Mouse (Mus musculus) heart, embryonic 11.5 days (tissue): ENCODE results near the gene Bcl11b. TPM values are rescaled to one million over a fixed set of nuclear protein-coding genes. Genes with fewer than 3 reads are reported as not detected.

Experiments
- ATAC-seq: fragments of 200-750 bp; cut with Nextera tagmentation; replicated peaks from 2 replicates; pipeline ENCODE4 v1.8.0; 2017; ENCODE audit warnings: moderate library complexity; ENCODE audit not compliant: insufficient number of reproducible peaks, low FRiP score, low TSS enrichment
- H3K27ac ChIP-seq: fragments of 300-500 bp; sonication (generic); 2 replicates; pipeline ENCODE4 v1.5.1; 2014; ENCODE audit warnings: mild to moderate bottlenecking, low read depth, low read length
- H3K27me3 ChIP-seq: fragments of 300-500 bp; sonication (generic); 2 replicates; pipeline ENCODE4 v1.6.1; 2014; ENCODE audit warnings: mild to moderate bottlenecking, low read length, mixed read lengths; ENCODE audit not compliant: control insufficient read depth, insufficient read depth
- H3K36me3 ChIP-seq: fragments of 300-500 bp; sonication (generic); 2 replicates; pipeline ENCODE4 v1.6.1; 2014; ENCODE audit warnings: mild to moderate bottlenecking, low read length, moderate library complexity, mixed read lengths; ENCODE audit not compliant: control insufficient read depth, insufficient read depth
- H3K4me1 ChIP-seq: fragments of 300-500 bp; sonication (generic); 2 replicates; pipeline ENCODE4 v1.6.1; 2014; ENCODE audit warnings: low read length; ENCODE audit not compliant: control insufficient read depth, insufficient read depth
- H3K4me2 ChIP-seq: fragments of 300-500 bp; sonication (generic); 2 replicates; pipeline ENCODE4 v1.6.1; 2014; ENCODE audit warnings: mild to moderate bottlenecking, moderate library complexity
- H3K4me3 ChIP-seq: fragments of 300-500 bp; sonication (generic); 2 replicates; pipeline ENCODE4 v1.5.1; 2014; ENCODE audit warnings: low read depth, low read length
- H3K9ac ChIP-seq: fragments of 300-500 bp; sonication (generic); 2 replicates; pipeline ENCODE4 v1.6.1; 2014; ENCODE audit warnings: mild to moderate bottlenecking, low read depth, low read length, moderate library complexity
- H3K9me3 ChIP-seq: fragments of 300-500 bp; sonication (generic); replicated peaks from 2 replicates; pipeline ENCODE4 v1.6.1; 2016; ENCODE audit warnings: low read length; ENCODE audit not compliant: control insufficient read depth
- WGBS: fragments of 180-500 bp; shearing (Covaris S2); extraction: QIAGEN DNeasy Blood & Tissue Kit; methylation state at CpG from one replicate; pipeline ENCODE4 v1.1.7; 2014; ENCODE audit not compliant: insufficient replicate concordance; 5-methylcytosine and 5-hydroxymethylcytosine counted together
- polyA plus RNA-seq: library from polyadenylated mRNA; unstranded; fragments of >200 nt; fragmentation: Nextera tagmentation; extraction: Ambion mirVana; gene quantifications from 2 replicates; pipeline ENCODE4 v1.2.1, GENCODE M21; 2014

Bcl11b gene
- polyA plus RNA-seq, 1 experiment from 2014 or later, result 1.7 TPM

DNA sequence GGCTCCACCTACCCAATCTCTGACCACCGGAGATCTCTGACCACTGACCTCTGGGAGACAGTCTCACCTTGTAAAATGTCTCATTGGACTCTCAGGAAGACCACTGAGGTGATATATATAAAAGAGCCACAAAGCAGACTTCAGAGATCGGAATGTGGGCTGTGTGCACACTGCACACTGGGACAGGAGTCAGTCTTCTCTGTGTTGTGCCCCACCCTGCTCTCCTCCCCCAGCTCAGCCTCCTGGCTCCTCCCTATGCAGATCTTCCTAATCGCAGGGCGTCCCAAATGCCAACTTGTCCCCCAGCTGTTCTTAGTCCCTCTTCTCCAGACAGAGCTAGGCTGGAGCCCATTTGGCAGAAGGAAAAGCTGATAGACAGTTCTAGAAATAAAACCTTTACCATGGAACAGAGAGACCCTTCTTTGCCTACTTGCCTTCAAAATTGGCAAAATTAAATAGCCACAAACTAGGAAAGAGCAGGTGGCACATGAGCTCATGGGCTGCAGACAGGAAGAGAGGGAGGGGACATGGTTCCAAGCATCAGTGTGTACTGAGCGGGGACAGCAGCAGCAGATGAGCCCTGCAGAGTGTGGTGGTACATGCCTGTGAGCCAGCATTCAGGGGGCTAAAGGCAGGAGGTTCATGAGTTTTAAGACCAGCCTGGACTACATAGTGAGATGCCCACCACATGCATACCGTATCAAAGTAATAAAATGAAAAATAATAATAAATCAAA, 118.9 kb downstream of the Bcl11b start:
- Histone ChIP-seq H3K27me3 (no peaks in the 10 kb centered on the region), H3K9ac (no peak overlapping the region), H3K36me3 (no peaks in the 10 kb centered on the region), H3K4me1 (peaks cover 8% of the 10 kb centered on the region; the same call in 1 of the 2 replicates), H3K4me2 (no peak overlapping the region), H3K9me3 (no peaks in the 10 kb centered on the region), H3K4me3 (no peak overlapping the region), H3K27ac (no peak overlapping the region)
- WGBS, result 43% methylated on average over 6 of the region's 6 CpGs
- ATAC-seq, result no peak

DNA sequence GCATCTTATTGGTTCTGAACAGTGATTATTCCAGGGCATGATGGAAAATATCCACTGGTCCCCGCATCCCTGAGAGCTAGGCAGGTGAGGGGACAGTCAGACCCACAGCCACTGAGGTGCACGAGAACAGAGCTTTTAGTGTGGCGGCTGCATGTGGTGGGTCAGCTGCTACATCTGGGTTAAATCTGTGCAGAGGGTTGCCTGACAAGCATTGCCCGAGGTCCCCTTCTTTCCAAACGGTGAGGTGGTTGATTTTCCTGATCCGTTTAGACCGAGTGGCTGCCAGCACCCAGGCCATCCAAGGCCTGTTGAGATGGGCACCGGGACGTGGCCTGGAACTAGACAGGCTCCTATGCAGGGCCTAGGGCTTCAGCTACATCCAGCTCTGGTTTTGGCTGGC, 121.7 kb downstream of the Bcl11b start:
- Histone ChIP-seq H3K9me3 (no peaks in the 10 kb centered on the region), H3K27ac (no peak overlapping the region), H3K4me3 (no peak overlapping the region), H3K9ac (no peak overlapping the region), H3K36me3 (no peaks in the 10 kb centered on the region), H3K4me1 (peaks cover 5% of the 10 kb centered on the region; the same call in 1 of the 2 replicates), H3K4me2 (no peak overlapping the region), H3K27me3 (no peaks in the 10 kb centered on the region)
- ATAC-seq, result no peak
- WGBS, result 71% methylated on average over 9 of the region's 9 CpGs

DNA sequence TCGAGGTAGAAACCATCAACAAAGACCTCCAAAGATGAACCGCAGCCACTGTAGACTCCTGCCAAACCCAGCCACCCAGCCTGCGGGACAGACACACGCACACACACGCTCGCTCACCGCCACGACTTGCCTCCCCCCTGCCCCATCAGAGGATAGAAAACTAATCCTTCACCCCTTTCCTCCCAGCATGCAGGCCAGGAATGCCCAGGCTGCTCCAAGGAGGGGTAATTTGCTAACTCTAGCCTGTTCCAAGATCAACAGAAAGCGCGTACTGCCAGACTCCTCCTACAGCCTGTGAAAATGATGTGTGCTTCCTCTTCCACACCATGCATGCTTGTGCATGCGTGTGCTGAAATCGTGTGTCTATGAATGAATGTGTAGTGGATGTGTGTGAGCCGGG, 122.7 kb downstream of the Bcl11b start:
- no peak for ATAC-seq
- Histone ChIP-seq H3K4me3 (no peak overlapping the region), H3K27me3 (no peaks in the 10 kb centered on the region), H3K9me3 (no peaks in the 10 kb centered on the region), H3K9ac (no peak overlapping the region), H3K4me2 (no peak overlapping the region), H3K4me1 (peaks cover 5% of the 10 kb centered on the region; the same call in 1 of the 2 replicates), H3K36me3 (no peaks in the 10 kb centered on the region), H3K27ac (no peak overlapping the region)
- 81% methylated on average over 13 of the region's 13 CpGs for WGBS

DNA sequence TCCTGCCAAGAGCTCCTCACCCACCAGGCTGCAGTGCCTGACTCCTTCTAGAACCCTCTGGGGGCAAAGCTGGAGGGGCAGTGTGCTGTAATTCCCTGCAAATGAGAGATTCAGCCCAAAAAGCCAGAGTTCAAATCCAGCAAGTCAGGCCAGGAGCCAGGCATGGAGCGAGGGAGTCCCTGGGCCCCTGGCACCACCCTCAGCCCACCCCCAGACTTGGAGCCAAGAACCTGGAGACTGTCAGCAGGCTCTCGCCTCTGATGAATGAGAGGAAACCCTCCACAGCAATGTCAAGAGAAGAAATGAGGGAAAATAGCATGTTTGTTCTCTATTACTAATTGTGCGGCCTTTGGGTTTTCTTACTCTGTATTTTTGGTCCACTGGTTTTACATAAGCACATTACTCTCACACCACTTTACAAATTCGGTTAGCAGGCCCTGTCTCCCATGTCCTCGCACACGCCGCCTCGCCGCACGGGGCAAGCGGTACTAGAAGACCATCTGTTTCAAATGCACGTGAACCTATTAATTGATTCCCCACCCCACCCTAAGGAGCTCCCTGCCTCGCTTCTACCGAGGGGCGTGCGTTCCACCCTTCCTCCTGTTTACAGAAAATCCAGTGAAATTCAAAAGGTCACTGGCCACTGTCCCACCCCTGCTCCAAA, 124.2 kb downstream of the Bcl11b start:
- Histone ChIP-seq H3K4me3 (no peak overlapping the region), H3K27ac (no peak overlapping the region), H3K36me3 (no peaks in the 10 kb centered on the region), H3K4me2 (no peak overlapping the region), H3K9me3 (no peaks in the 10 kb centered on the region), H3K27me3 (no peaks in the 10 kb centered on the region), H3K4me1 (peaks cover 3% of the 10 kb centered on the region; the same call in 1 of the 2 replicates), H3K9ac (no peak overlapping the region)
- WGBS, result 89% methylated on average over 16 of the region's 16 CpGs
- ATAC-seq, result no peak

DNA sequence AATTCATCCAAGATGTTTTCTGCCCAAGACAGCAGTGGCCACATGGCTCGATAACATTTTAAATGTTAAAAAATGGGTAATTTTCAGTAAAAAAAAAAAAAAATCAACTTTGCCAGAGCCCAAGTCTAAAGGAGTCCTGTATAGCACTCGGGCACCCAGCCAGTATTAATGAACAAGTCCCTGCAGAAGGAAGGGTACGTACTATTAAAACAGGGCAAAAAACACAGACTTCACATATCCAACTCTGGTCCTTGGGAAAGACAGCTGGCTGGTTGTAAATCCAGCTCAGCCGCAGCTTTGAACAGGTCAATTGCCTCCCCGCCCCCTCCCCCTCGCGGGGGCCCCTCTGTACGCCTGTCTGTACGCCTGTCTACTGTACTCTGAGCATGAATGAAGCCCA, 127.2 kb downstream of the Bcl11b start:
- no peak overlapping the region for H3K4me2 ChIP-seq
- H3K9ac ChIP-seq, result no peak overlapping the region
- no peaks in the 10 kb centered on the region for H3K36me3 ChIP-seq
- H3K27ac ChIP-seq, result no peak overlapping the region
- H3K4me1 ChIP-seq, result no peaks in the 10 kb centered on the region
- ATAC-seq, result no peak
- H3K4me3 ChIP-seq, result no peak overlapping the region
- 86% methylated on average over 9 of the region's 9 CpGs for WGBS
- 0 out of 2 replicates have a peak, but pooled peaks cover 2% of the 10 kb centered on the region for H3K9me3 ChIP-seq
- no peaks in the 10 kb centered on the region for H3K27me3 ChIP-seq

DNA sequence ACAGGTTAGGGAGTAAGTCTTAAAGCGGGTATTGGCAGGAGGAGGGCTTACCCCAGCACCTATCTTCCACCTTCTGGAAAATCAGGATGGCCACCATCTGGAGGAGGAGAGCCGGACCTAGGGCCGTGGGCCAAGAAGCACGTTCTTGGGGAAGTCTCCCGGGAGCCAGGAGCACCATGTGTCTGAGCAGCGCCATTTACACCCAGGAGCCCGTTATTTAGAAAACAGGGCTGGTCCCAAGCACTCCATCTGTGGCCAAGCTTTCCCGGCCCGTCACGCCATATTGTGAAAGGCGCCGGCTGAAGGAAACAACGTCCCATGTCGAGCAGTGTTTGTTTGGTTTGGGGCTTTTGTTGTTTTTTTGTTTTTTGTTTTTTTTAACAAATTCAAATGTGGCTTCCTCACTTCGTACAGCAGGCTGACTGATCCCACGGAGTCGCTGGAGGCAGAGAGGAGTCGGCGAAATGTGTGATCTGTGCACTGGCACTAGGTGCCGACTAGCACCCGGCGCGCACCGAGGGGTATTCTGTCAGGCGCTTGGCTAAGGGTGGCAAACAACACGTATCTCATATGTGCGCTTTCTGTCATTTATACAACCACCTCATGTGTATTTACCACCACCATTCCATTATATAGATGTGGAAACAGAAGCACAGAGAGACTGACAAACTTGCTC, 128.8 kb downstream of the Bcl11b start:
- Histone ChIP-seq H3K27ac (no peak overlapping the region), H3K4me1 (no peaks in the 10 kb centered on the region), H3K9ac (no peak overlapping the region), H3K36me3 (no peaks in the 10 kb centered on the region), H3K4me3 (no peak overlapping the region), H3K4me2 (no peak overlapping the region), H3K27me3 (no peaks in the 10 kb centered on the region), H3K9me3 (0 out of 2 replicates have a peak, but pooled peaks cover 3% of the 10 kb centered on the region)
- WGBS, result 87% methylated on average over 27 of the region's 27 CpGs
- ATAC-seq, result no peak

DNA sequence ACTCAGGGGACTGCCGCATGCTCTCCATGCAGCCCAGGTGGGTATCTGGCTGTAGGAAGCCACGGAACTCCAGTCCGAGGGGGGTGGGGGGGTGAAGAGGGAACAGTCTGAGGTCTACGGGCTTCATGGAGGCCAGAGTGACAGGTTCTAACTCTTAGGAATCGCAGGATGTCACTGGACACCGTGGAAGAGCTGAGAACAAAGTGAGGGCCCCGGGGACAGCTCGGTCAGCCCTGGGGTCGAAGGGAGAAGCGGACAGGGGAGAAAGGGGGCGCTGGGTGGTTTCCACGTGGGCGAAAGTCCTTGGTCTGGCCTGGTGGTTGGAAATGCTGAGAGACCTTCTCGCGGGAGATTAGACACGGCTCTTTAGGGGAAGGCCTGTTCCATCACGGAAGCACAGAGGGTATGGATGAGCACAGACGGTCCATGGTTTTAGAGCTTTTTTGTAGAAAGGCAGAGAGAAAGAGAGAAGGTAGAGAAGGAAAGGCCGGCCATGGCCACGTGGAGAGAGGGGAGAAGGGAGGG, 133.8 kb downstream of the Bcl11b start:
- ATAC-seq, result no peak
- H3K4me2 ChIP-seq, result no peak overlapping the region

DNA sequence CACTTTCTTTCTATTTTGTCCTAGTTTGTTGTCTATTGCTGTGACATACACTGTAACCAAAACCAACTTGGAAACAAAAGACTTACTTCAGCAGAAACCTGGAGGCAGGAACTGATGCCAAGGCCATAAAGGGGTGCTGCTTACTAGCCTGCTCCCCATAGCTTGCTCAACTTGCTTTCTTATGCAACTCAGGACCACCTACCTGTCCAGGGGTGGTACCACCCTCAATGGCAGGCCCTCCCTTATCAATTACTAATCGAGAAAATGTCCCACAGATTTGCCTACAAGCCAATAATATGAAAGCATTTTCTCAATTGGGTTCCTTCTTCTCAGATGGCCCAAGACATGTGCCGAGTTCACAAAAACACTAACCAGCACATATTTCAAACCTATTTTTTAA, 135.1 kb downstream of the Bcl11b start:
- no peaks in the 10 kb centered on the region for H3K36me3 ChIP-seq
- 81% methylated on average over 2 of the region's 2 CpGs for WGBS
- no peaks in the 10 kb centered on the region for H3K27me3 ChIP-seq
- H3K27ac ChIP-seq, result no peak overlapping the region
- H3K9me3 ChIP-seq, result 0 out of 2 replicates have a peak, but pooled peaks cover 5% of the 10 kb centered on the region
- no peak for ATAC-seq
- no peak overlapping the region for H3K9ac ChIP-seq
- H3K4me3 ChIP-seq, result no peak overlapping the region
- H3K4me1 ChIP-seq, result no peaks in the 10 kb centered on the region
- no peak overlapping the region for H3K4me2 ChIP-seq

More for the DNA sequence above, 133.8 kb downstream of the Bcl11b start:
- H3K4me3 ChIP-seq, result no peak overlapping the region
- no peak overlapping the region for H3K27ac ChIP-seq
- H3K9ac ChIP-seq, result no peak overlapping the region
- H3K27me3 ChIP-seq, result no peaks in the 10 kb centered on the region
- H3K9me3 ChIP-seq, result 0 out of 2 replicates have a peak, but pooled peaks cover 5% of the 10 kb centered on the region
- no peaks in the 10 kb centered on the region for H3K4me1 ChIP-seq
- H3K36me3 ChIP-seq, result no peaks in the 10 kb centered on the region
- 78% methylated on average over 20 of the region's 20 CpGs for WGBS
